25 mouse cellular contexts compared by ENCODE assay signal in genomic region chr15:25330946-25331345, GRCm38 (mm10).
DNase-seq lines count a peak whose midpoint lies in the region; ATAC-seq and TF ChIP-seq lines count a peak whose summit lies in the region.
"Had no signal": no experiment of that assay in that cellular context is flagged by ENCODE, and none has a peak within 500 bp of the region (broad histone marks: within the 10 kb centered on the region; RNA-seq: fewer than 3 reads in every experiment).

No protein-coding gene starts in this region.

- no peak overlapping the region for H3K27ac ChIP-seq in neural tube, embryonic 15.5 days (replicated peaks)
- H3K27ac ChIP-seq: gastrocnemius, adult 2 months; heart, embryonic 13.5 days; hindbrain, embryonic 14.5 days; hindbrain, postnatal 0 days had no signal

- DNase-seq in ES-CJ7 (ENCODE audit: low read depth, low spot score), result peak; percentile 51
- DNase-seq in ZHBTc4 (ENCODE audit: low read depth, low spot score), result peak; percentile 26
- peak; percentile 82 for DNase-seq in testis, postnatal 14 days (ENCODE audit: low spot score)
- no peak for DNase-seq in thymus, postnatal 10 days (ENCODE audit: low spot score in 2 of 2)
- DNase-seq in left cerebral cortex, adult 8-10 months (ENCODE audit: low spot score in 2 of 2), result no peak
- DNase-seq: adrenal gland, postnatal 10 days; adrenal gland, postnatal 36 days; B cell, adult 2 months; cerebellum, adult 18-20 months; cerebellum, adult 9-10 months; cerebellum, postnatal 14 days; forebrain, postnatal 0 days; gastrocnemius, adult 2 months; gastrocnemius, postnatal 14 days; heart, adult 18-20 months; heart, postnatal 14 days; heart, postnatal 4 days had no signal

- no peaks in the 10 kb centered on the region for H3K9me3 ChIP-seq in E14TG2a.4 (ENCODE audit: low read length)
- H3K9me3 ChIP-seq in neural tube, embryonic 15.5 days (replicated peaks), result no peaks in the 10 kb centered on the region

- no peak overlapping the region for H3K9ac ChIP-seq in neural tube, embryonic 15.5 days (replicated peaks)
- H3K9ac ChIP-seq: forebrain, postnatal 0 days; heart, embryonic 13.5 days; hindbrain, embryonic 14.5 days had no signal

- no peaks in the 10 kb centered on the region for H3K27me3 ChIP-seq in E14TG2a.4 (ENCODE audit: insufficient read depth, low read length)
- H3K27me3 ChIP-seq in neural tube, embryonic 15.5 days (replicated peaks), result no peaks in the 10 kb centered on the region
- H3K27me3 ChIP-seq: CH12.LX; heart, embryonic 13.5 days had no signal

- H3K4me2 ChIP-seq in neural tube, embryonic 15.5 days, result no peak overlapping the region
- H3K4me2 ChIP-seq: heart, embryonic 13.5 days; hindbrain, embryonic 14.5 days had no signal

- WGBS in neural tube, embryonic 15.5 days, result 62% methylated on average over 4 of the region's 4 CpGs

- no peak for TF ChIP-seq CTCF in E14TG2a.4 (conservative IDR thresholded peaks at IDR 0.05; ENCODE audit: low read length)

- no peaks in the 10 kb centered on the region for H3K36me3 ChIP-seq in E14TG2a.4 (ENCODE audit: insufficient read depth, low read length)
- no peaks in the 10 kb centered on the region for H3K36me3 ChIP-seq in neural tube, embryonic 15.5 days
- H3K36me3 ChIP-seq: heart, embryonic 13.5 days had no signal

- ATAC-seq in neural tube, embryonic 15.5 days (ENCODE audit: low FRiP score), result no peak
- ATAC-seq: forebrain, embryonic 14.5 days; forebrain, postnatal 0 days; hindbrain, postnatal 0 days; inflammation-experienced regulatory T-cells, adult 6 months had no signal

- peak overlapping the region; percentile 71 for H3K4me3 ChIP-seq in E14TG2a.4 (replicated peaks; ENCODE audit: low read length)
- H3K4me3 ChIP-seq in neural tube, embryonic 15.5 days (replicated peaks), result no peak overlapping the region
- H3K4me3 ChIP-seq: gastrocnemius, adult 2 months; heart, embryonic 13.5 days had no signal

- H3K4me1 ChIP-seq in E14TG2a.4 (replicated peaks; ENCODE audit: low read depth, low read length), result peaks cover 86% of the 10 kb centered on the region
- H3K4me1 ChIP-seq in neural tube, embryonic 15.5 days, result no peaks in the 10 kb centered on the region
- H3K4me1 ChIP-seq: heart, embryonic 13.5 days had no signal

Comparison
In these comparisons a context has a peak if more than half of its experiments do, and no peak if none do; other contexts are left out.
1. DNase-seq: peak in ES-CJ7 (single experiment), ZHBTc4 (single experiment) and testis, postnatal 14 days (single experiment); none in thymus, postnatal 10 days (0 of 2) and left cerebral cortex, adult 8-10 months (0 of 2).